Mouse (Mus musculus): ENCODE data around the gene Cd302. TPM values are rescaled to one million over a fixed set of nuclear protein-coding genes. Genes with fewer than 3 reads are reported as not detected.
A peak's percentile ranks its signal among the peaks of the same experiment; 100 is the strongest.

Cd302 gene
- polyA plus RNA-seq, 1 experiment from 2014 or later: 55.3 TPM

DNA sequence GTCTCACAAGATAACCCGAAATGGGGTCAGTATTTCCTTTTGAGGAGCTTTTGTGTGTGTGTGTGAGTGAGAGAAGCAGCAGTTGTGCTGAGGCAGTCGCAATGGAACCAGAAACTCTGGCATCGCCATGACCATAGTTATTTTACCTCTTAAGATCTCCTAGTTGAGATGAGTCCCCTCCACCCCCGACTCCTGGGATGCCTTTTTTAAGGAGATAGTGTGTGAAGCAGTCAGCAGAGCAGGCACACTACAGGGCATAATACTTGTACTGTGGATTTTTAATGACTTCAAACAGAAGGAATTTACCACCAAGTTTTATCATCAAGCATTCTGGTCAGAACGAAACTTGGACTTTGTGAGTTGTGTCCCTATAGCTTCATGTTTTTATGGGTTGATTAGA is 73.5 kb downstream of the Cd302 start:
- peaks cover 58% of the 10 kb centered on the region for H3K4me1 ChIP-seq (replicated peaks)
- 21% methylated on average over 5 of the region's 5 CpGs for WGBS (ENCODE audit: insufficient replicate concordance)
- H3K36me3 ChIP-seq: peaks cover 30% of the 10 kb centered on the region
- H3K9ac ChIP-seq: peak overlapping the region; percentile 96
- H3K4me2 ChIP-seq: peak overlapping the region; percentile 71
- H3K27me3 ChIP-seq: no peaks in the 10 kb centered on the region
- DNase-seq (no peak), ATAC-seq (ENCODE audit: low read depth) (no peak)
- no peaks in the 10 kb centered on the region for H3K9me3 ChIP-seq (replicated peaks)
- H3K27ac ChIP-seq: peak overlapping the region; percentile 92
- H3K4me3 ChIP-seq (replicated peaks): peak overlapping the region; percentile 93

GRCm38 (mm10) chr2:60209703-60210651 is 74.3 kb downstream of the Cd302 start, which contains the start of the genes Baz2b and March7:
Gene Baz2b, minus strand, starts transcription at chr2:60209839.
Gene March7, plus strand, starts transcription at chr2:60209887.
- H3K9ac ChIP-seq: peak within 1 kb of the TSS; percentile 96
- no peaks in the 10 kb centered on the region for H3K9me3 ChIP-seq (replicated peaks)
- DNase-seq: peak; percentile 83
- WGBS (ENCODE audit: insufficient replicate concordance): under 1% methylated on average over 101 of the region's 109 CpGs
- H3K36me3 ChIP-seq: peaks cover 31% of the 10 kb centered on the region
- H3K4me2 ChIP-seq: peak within 1 kb of the TSS; percentile 76
- H3K27me3 ChIP-seq: no peaks in the 10 kb centered on the region
- peak within 1 kb of the TSS; percentile 93 for H3K4me3 ChIP-seq (replicated peaks)
- peaks cover 52% of the 10 kb centered on the region for H3K4me1 ChIP-seq (replicated peaks)
- ATAC-seq (ENCODE audit: low read depth): peak; percentile 91
- H3K27ac ChIP-seq: peak within 1 kb of the TSS; percentile 92

DNA sequence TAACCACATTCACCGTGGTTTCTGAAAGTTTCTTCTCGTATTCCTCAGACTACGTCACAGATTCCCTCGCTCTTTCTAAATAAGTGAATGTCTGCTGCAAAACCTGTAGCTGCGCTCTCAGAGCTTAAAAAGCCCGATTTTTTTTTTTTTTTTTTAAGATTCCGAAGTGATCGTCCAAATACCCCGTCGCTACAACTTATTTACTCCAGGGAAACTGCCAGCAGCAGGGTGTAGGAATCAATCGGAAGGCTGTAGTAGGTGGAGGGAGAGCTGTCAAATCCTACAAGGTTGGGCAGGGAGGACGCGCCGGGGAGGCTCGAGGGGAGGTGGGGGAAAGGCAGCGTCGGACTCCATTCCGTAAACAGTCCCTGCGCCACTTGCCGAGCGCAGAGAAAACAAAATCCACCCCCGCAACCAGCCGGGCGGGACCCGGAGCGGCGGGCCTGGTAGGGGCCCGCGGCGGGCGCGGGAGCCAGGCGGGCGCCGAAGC is 75.1 kb downstream of the Cd302 start:
- WGBS (ENCODE audit: insufficient replicate concordance): under 1% methylated on average over 25 of the region's 35 CpGs
- Histone ChIP-seq H3K4me2 (peak overlapping the region; percentile 76), H3K27me3 (no peaks in the 10 kb centered on the region), H3K9ac (peak overlapping the region; percentile 96), H3K36me3 (peaks cover 34% of the 10 kb centered on the region), H3K4me1 (replicated peaks) (peaks cover 55% of the 10 kb centered on the region), H3K9me3 (replicated peaks) (no peaks in the 10 kb centered on the region), H3K4me3 (replicated peaks) (peak overlapping the region; percentile 93), H3K27ac (peak overlapping the region; percentile 92)
- ATAC-seq (ENCODE audit: low read depth) (peak; percentile 69), DNase-seq (peak; percentile 42)

DNA sequence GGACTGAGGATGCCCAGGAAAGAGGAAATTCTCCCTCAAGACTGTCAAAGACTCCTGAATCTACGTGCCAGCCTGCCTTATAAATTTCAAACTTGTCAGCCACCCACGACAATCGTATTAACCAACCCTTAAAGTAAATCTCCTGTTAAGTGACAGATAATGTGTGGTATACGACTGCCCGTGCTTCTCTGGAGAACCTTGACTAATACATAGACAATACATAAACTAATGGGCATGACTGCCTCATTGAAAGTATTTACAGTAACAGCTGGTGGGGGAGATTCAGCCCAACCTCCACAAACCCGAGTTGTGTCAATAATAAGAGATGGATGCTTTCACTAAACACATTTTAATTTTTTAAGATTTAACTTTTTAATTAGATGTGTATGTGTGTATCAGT is 78.5 kb downstream of the Cd302 start:
- Histone ChIP-seq H3K9me3 (replicated peaks) (no peaks in the 10 kb centered on the region), H3K4me1 (replicated peaks) (peaks cover 40% of the 10 kb centered on the region), H3K4me2 (no peak overlapping the region), H3K27ac (no peak overlapping the region), H3K36me3 (peaks cover 22% of the 10 kb centered on the region), H3K4me3 (replicated peaks) (no peak overlapping the region), H3K27me3 (no peaks in the 10 kb centered on the region), H3K9ac (no peak overlapping the region)
- WGBS (ENCODE audit: insufficient replicate concordance): 67% methylated on average over 6 of the region's 6 CpGs
- DNase-seq: no peak
- ATAC-seq (ENCODE audit: low read depth): no peak

DNA sequence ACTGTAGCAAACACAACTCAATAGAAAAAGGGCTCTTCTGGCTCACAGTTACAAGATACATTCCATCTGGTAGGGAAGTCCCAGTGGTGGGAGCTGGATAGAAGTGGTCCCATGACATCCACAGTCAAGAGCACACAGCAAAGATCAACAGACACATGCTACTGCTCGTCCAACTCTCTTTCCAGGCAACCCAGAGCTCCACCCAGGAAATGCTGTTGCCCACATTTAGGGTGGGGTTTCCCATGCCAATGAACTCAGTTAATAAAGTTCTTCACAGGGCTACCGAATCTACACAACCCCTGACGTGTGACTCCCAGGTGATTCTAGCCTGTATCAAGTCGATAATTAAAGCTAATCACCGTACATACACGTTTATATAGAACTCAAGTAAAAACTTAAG is 80.1 kb downstream of the Cd302 start:
- Histone ChIP-seq H3K9ac (no peak overlapping the region), H3K36me3 (peaks cover 22% of the 10 kb centered on the region), H3K4me2 (no peak overlapping the region), H3K4me1 (replicated peaks) (peaks cover 37% of the 10 kb centered on the region), H3K4me3 (replicated peaks) (no peak overlapping the region), H3K27ac (peak overlapping the region; percentile 34; the same call in 1 of the 2 replicates), H3K27me3 (no peaks in the 10 kb centered on the region), H3K9me3 (replicated peaks) (no peaks in the 10 kb centered on the region)
- ATAC-seq (ENCODE audit: low read depth) (peak; percentile 50), DNase-seq (no peak)
- WGBS (ENCODE audit: insufficient replicate concordance): 34% methylated on average over 6 of the region's 6 CpGs

DNA sequence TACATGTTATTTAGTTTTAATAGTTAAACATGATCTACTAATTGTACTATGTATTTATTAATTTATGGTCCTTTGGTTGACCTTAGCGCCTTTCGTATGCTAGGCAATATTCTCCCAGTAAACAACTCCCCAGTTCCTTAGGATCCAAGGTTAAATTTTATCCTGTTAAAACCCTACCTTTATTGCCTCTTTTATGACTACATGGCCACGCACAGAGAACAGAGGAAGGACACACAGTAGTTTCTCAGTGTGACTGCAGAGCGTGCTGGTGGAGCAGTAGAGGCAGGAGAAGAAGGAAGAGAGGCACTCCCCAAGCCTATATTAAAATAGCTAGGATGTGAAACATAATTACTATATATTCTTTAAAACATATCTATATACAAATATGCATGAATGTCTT is 80.6 kb downstream of the Cd302 start:
- peaks cover 37% of the 10 kb centered on the region for H3K4me1 ChIP-seq (replicated peaks)
- no peak overlapping the region for H3K4me2 ChIP-seq
- DNase-seq (no peak), ATAC-seq (ENCODE audit: low read depth) (no peak)
- H3K27me3 ChIP-seq: no peaks in the 10 kb centered on the region
- 74% methylated on average over 4 of the region's 4 CpGs for WGBS (ENCODE audit: insufficient replicate concordance)
- no peak overlapping the region for H3K4me3 ChIP-seq (replicated peaks)
- peak overlapping the region; percentile 34; the same call in 1 of the 2 replicates for H3K27ac ChIP-seq
- no peaks in the 10 kb centered on the region for H3K9me3 ChIP-seq (replicated peaks)
- peaks cover 22% of the 10 kb centered on the region for H3K36me3 ChIP-seq
- H3K9ac ChIP-seq: no peak overlapping the region

DNA sequence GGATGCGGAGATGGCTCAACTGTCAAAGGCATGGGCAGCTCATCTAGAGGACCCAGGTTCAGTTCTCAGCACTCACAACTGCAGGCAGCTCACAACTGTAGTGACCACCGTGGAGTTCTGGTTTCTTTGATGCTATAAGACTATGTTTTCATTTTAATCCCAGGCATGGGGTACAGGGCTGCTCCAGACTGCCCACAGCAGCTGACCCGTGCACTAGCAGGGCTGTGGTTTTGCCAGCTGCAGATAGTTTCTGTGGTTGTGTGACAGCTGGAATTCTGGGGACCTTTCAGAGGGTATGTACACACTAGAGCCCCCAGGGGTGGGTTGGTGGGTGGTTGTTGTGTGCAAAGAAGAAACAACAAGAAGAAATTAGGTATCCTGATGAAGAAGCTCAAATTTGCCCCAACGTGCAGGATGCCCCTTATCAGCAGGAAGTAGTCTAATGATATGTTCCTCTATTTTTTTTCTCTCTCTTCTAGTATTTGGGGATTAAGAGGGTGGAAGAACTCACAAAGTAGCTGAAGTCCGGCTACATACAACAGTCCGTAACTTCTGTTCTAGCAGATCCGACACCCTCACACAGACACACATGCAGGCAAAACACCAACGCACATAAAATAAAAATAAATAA is 81.3 kb downstream of the Cd302 start:
- WGBS (ENCODE audit: insufficient replicate concordance): 50% methylated on average over 8 of the region's 8 CpGs
- no peak overlapping the region for H3K9ac ChIP-seq
- DNase-seq (no peak), ATAC-seq (ENCODE audit: low read depth) (no peak)
- H3K9me3 ChIP-seq (replicated peaks): no peaks in the 10 kb centered on the region
- no peaks in the 10 kb centered on the region for H3K27me3 ChIP-seq
- peaks cover 37% of the 10 kb centered on the region for H3K4me1 ChIP-seq (replicated peaks)
- H3K36me3 ChIP-seq: peaks cover 22% of the 10 kb centered on the region
- H3K27ac ChIP-seq: no peak overlapping the region
- no peak overlapping the region for H3K4me2 ChIP-seq
- H3K4me3 ChIP-seq (replicated peaks): no peak overlapping the region

Other genes with a start within 250 kb of the Cd302 start
- gene Baz2b, start 74.6 kb downstream of the Cd302 start, polyA plus RNA-seq (2015; fragmentation: Nextera tagmentation; extraction: Ambion mirVana): 14.4 and 16.5 TPM in 2 replicates
- 23.4 and 24.9 TPM in 2 replicates for gene March7, start 74.6 kb downstream of the Cd302 start, polyA plus RNA-seq (2015; fragmentation: Nextera tagmentation; extraction: Ambion mirVana)
- 3.1 and 4.1 TPM in 2 replicates for gene Ly75, start 98.8 kb upstream of the Cd302 start, polyA plus RNA-seq (2015; fragmentation: Nextera tagmentation; extraction: Ambion mirVana)

All from liver, embryonic 13.5 days (tissue).